9 mouse cellular contexts compared by ENCODE assay signal in the genomic region with DNA sequence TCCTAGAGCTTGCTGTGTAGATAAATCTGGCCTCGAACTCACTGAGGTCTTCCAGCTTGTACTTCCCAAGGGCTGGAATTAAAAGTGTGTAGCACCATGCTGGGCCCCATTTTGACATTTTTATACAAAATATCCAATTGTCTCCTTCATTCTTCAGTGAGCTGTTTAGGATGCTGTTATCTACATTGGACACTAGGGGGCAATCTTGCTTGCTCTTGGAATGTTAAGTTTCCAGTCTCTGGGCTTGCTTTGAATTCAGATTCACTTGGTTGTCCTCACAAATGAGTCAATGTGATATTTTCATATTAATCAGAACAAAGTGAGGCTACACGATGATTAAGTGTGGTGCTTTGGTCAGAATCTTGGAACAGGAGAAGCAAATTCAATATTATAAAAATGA. TPM values are rescaled to one million over a fixed set of nuclear protein-coding genes. Genes with fewer than 3 reads are reported as not detected.
DNase-seq lines count a peak whose midpoint lies in the region; ATAC-seq and TF ChIP-seq lines count a peak whose summit lies in the region.
"Had no signal": no experiment of that assay in that cellular context is flagged by ENCODE, and none has a peak within 500 bp of the region (broad histone marks: within the 10 kb centered on the region; RNA-seq: fewer than 3 reads in every experiment).

No protein-coding gene starts in this region.

- intact Hi-C loops in gastrocnemius, adult 2 months (cut with DNase I): loop anchor here (1.0 to 2.0 kb wide), 2 partner anchors 86 to 399 kb away; no protein-coding TSS in a partner anchor
- intact Hi-C loops in gastrocnemius, postnatal 14 days (cut with DNase I; ENCODE audit: low total_unique reads): no loop called here
- intact Hi-C loops in heart, postnatal 10 days (cut with DNase I): loop anchor here (1.0 to 10.0 kb wide), 4 partner anchors 68 to 398 kb away; no protein-coding TSS in a partner anchor

- no peak for TF ChIP-seq POLR2A in lung, adult 2 months (IDR thresholded peaks at IDR 0.05; ENCODE audit: borderline replicate concordance, extremely low read depth, low read depth, low read length)

- peaks cover 3% of the 10 kb centered on the region; the same call in 1 of the 2 replicates for H3K36me3 ChIP-seq in splenic B cell, adult 2 months (ENCODE audit: control insufficient read depth, insufficient read depth, low read length, poor library complexity, severe bottlenecking)
- 0 out of 2 replicates have a peak, but pooled peaks cover 6% of the 10 kb centered on the region for H3K36me3 ChIP-seq in midbrain, embryonic 15.5 days (replicated peaks)

- ATAC-seq in midbrain, embryonic 15.5 days (replicated peaks): no peak

- no peak overlapping the region for H3K27ac ChIP-seq in gastrocnemius, adult 2 months
- H3K27ac ChIP-seq in midbrain, embryonic 15.5 days: no peak overlapping the region

- TF ChIP-seq CTCF in gastrocnemius, adult 2 months (IDR thresholded peaks at IDR 0.05): peak; percentile 90
- peak; percentile 25; the same call in 1 of the 2 replicates for TF ChIP-seq CTCF in lung, adult 2 months (IDR thresholded peaks at IDR 0.05; ENCODE audit: insufficient read depth, low read length)

- H3K4me1 ChIP-seq in lung, adult 2 months (ENCODE audit: control insufficient read depth, insufficient read depth, low read length): no peaks in the 10 kb centered on the region
- H3K4me1 ChIP-seq in midbrain, embryonic 15.5 days: no peaks in the 10 kb centered on the region

- no peaks in the 10 kb centered on the region for H3K27me3 ChIP-seq in splenic B cell, adult 2 months (ENCODE audit: control insufficient read depth, insufficient read depth, low read length, poor library complexity, severe bottlenecking)
- no peaks in the 10 kb centered on the region for H3K27me3 ChIP-seq in midbrain, embryonic 15.5 days (replicated peaks)

- no peak for DNase-seq in gastrocnemius, adult 2 months
- no peak for DNase-seq in gastrocnemius, postnatal 14 days
- DNase-seq in lung, adult 2 months: no peak
- DNase-seq in lung, postnatal 4 days: no peak
- peak; percentile 12 for DNase-seq in T-cell, adult 2 months (ENCODE audit: low spot score)
- DNase-seq in heart, postnatal 10 days: peak; percentile 38 to 51
- DNase-seq in splenic B cell, adult 2 months (ENCODE audit: low read depth, low spot score): peak; percentile 62

- H3K4me3 ChIP-seq in gastrocnemius, adult 2 months: no peak overlapping the region
- no peak overlapping the region for H3K4me3 ChIP-seq in lung, adult 2 months (replicated peaks; ENCODE audit: extremely low read depth, low read depth, low read length)
- no peak overlapping the region for H3K4me3 ChIP-seq in midbrain, embryonic 15.5 days

- no peak overlapping the region for H3K9ac ChIP-seq in midbrain, embryonic 15.5 days

- H3K9me3 ChIP-seq in midbrain, embryonic 15.5 days: no peaks in the 10 kb centered on the region

- WGBS in lung, adult 2 months: 5% methylated on average over 2 of the region's 2 CpGs
- 9% methylated on average over 2 of the region's 2 CpGs for WGBS in midbrain, embryonic 15.5 days

- H3K4me2 ChIP-seq in midbrain, embryonic 15.5 days: no peak overlapping the region

RNA-seq across cellular contexts. Expression of a gene that starts 9.6 kb away (rescaled TPM):
- total RNA-seq in gastrocnemius, adult 2 months (2021): not detected
- total RNA-seq in gastrocnemius, postnatal 14 days (2021): not detected
- not detected in 2 replicates for polyA plus RNA-seq in lung, adult 2 months (2012; rRNA removed)
- not detected for total RNA-seq in heart, postnatal 10 days (2021)
- polyA plus RNA-seq in midbrain, embryonic 15.5 days (2015; fragmentation: Nextera tagmentation; extraction: Ambion mirVana): not detected in 2 replicates
- total RNA-seq: left cerebral cortex, postnatal 10 days had no signal

RNA-seq across cellular contexts. Expression of a gene that starts 22.6 kb away (rescaled TPM):
- total RNA-seq in gastrocnemius, adult 2 months (2021): not detected
- not detected for total RNA-seq in gastrocnemius, postnatal 14 days (2021)
- 0.12 and 0.17 TPM in 2 replicates for polyA plus RNA-seq in lung, adult 2 months (2012; rRNA removed)
- not detected for total RNA-seq in heart, postnatal 10 days (2021)
- polyA plus RNA-seq in midbrain, embryonic 15.5 days (2015; fragmentation: Nextera tagmentation; extraction: Ambion mirVana): 25.1 and 28.6 TPM in 2 replicates

Comparison
In these comparisons a context has a peak if more than half of its experiments do, and no peak if none do; other contexts are left out.
1. DNase-seq: peak in T-cell, adult 2 months (single experiment), heart, postnatal 10 days (2 of 2) and splenic B cell, adult 2 months (single experiment); none in gastrocnemius, adult 2 months (single experiment), gastrocnemius, postnatal 14 days (single experiment), lung, adult 2 months (single experiment) and lung, postnatal 4 days (0 of 2).